24 mouse cellular contexts compared by ENCODE assay signal in genomic region chr9:58743702-58744248, GRCm38 (mm10). TPM values are rescaled to one million over a fixed set of nuclear protein-coding genes. Genes with fewer than 3 reads are reported as not detected.
DNase-seq lines count a peak whose midpoint lies in the region; ATAC-seq and TF ChIP-seq lines count a peak whose summit lies in the region.
"Had no signal": no experiment of that assay in that cellular context is flagged by ENCODE, and none has a peak within 500 bp of the region (broad histone marks: within the 10 kb centered on the region; RNA-seq: fewer than 3 reads in every experiment).

Gene Rec114 (minus strand): TSS chr9:58743964.

- H3K4me3 ChIP-seq in heart, embryonic 11.5 days (ENCODE audit: low read depth, low read length) = no peak within 1 kb of the TSS
- no peak within 1 kb of the TSS for H3K4me3 ChIP-seq in bone marrow, adult 2 months (replicated peaks; ENCODE audit: control insufficient read depth, low read depth, low read length)
- H3K4me3 ChIP-seq in liver, embryonic 13.5 days (replicated peaks) = no peak within 1 kb of the TSS
- H3K4me3 ChIP-seq: forebrain, embryonic 12.5 days; intestine, embryonic 15.5 days; kidney, embryonic 15.5 days; limb, embryonic 13.5 days; megakaryocyte, embryonic 14.5 days; midbrain, embryonic 15.5 days; neural tube, embryonic 12.5 days had no signal

- DNase-seq in heart, postnatal 10 days = no peak
- DNase-seq in liver, embryonic 13.5 days = no peak
- no peak for DNase-seq in ovary, adult 18-20 months (ENCODE audit: low spot score)
- DNase-seq: adrenal gland, adult 2 months; cerebellum, adult 11-12 months; kidney, postnatal 36 days; layer of hippocampus, postnatal 36 days; lung, embryonic 14.5 days; retina, postnatal 1 day; right cerebral cortex, postnatal 25 days; spleen, adult 18-20 months had no signal

- H3K27ac ChIP-seq in heart, embryonic 11.5 days (ENCODE audit: low read depth, low read length) = no peak within 1 kb of the TSS
- H3K27ac ChIP-seq in bone marrow, adult 2 months (ENCODE audit: control insufficient read depth, insufficient read depth, low read depth, low read length, poor library complexity) = no peak within 1 kb of the TSS
- H3K27ac ChIP-seq in liver, embryonic 13.5 days = no peak within 1 kb of the TSS
- H3K27ac ChIP-seq: forebrain, embryonic 12.5 days; intestine, embryonic 15.5 days; kidney, embryonic 15.5 days; limb, embryonic 13.5 days; midbrain, embryonic 15.5 days; neural tube, embryonic 12.5 days had no signal

- intact Hi-C loops in heart, postnatal 10 days (cut with DNase I) = no loop called here

- TF ChIP-seq CTCF in bone marrow, adult 2 months (IDR thresholded peaks at IDR 0.05; ENCODE audit: control insufficient read depth, insufficient read depth, low read length) = no peak

- H3K4me2 ChIP-seq in heart, embryonic 11.5 days = no peak within 1 kb of the TSS
- no peak within 1 kb of the TSS for H3K4me2 ChIP-seq in liver, embryonic 13.5 days
- H3K4me2 ChIP-seq: forebrain, embryonic 12.5 days; intestine, embryonic 15.5 days; kidney, embryonic 15.5 days; limb, embryonic 13.5 days; lung, embryonic 14.5 days; midbrain, embryonic 15.5 days; neural tube, embryonic 12.5 days had no signal

- H3K27me3 ChIP-seq in heart, embryonic 11.5 days (ENCODE audit: control insufficient read depth, insufficient read depth, low read length) = no peaks in the 10 kb centered on the region
- H3K27me3 ChIP-seq in liver, embryonic 13.5 days = no peaks in the 10 kb centered on the region
- H3K27me3 ChIP-seq: forebrain, embryonic 12.5 days; intestine, embryonic 15.5 days; kidney, embryonic 15.5 days; limb, embryonic 13.5 days; midbrain, embryonic 15.5 days; neural tube, embryonic 12.5 days had no signal

- H3K36me3 ChIP-seq in heart, embryonic 11.5 days (ENCODE audit: control insufficient read depth, insufficient read depth, low read length) = no peaks in the 10 kb centered on the region
- no peaks in the 10 kb centered on the region for H3K36me3 ChIP-seq in liver, embryonic 13.5 days
- H3K36me3 ChIP-seq: forebrain, embryonic 12.5 days; intestine, embryonic 15.5 days; kidney, embryonic 15.5 days; limb, embryonic 13.5 days; midbrain, embryonic 15.5 days; neural tube, embryonic 12.5 days had no signal

- 0 out of 2 replicates have a peak, but pooled peaks cover 4% of the 10 kb centered on the region for H3K4me1 ChIP-seq in heart, embryonic 11.5 days (ENCODE audit: control insufficient read depth, insufficient read depth, low read length)
- no peaks in the 10 kb centered on the region for H3K4me1 ChIP-seq in bone marrow, adult 2 months (ENCODE audit: control insufficient read depth, insufficient read depth, low read length)
- peaks cover 27% of the 10 kb centered on the region for H3K4me1 ChIP-seq in liver, embryonic 13.5 days (replicated peaks)
- H3K4me1 ChIP-seq: intestine, embryonic 15.5 days; megakaryocyte, embryonic 14.5 days had no signal

- H3K9ac ChIP-seq in heart, embryonic 11.5 days (ENCODE audit: low read depth, low read length) = no peak within 1 kb of the TSS
- H3K9ac ChIP-seq in liver, embryonic 13.5 days = no peak within 1 kb of the TSS; the same call in 1 of the 2 replicates
- H3K9ac ChIP-seq: forebrain, embryonic 12.5 days; intestine, embryonic 15.5 days; kidney, embryonic 15.5 days; limb, embryonic 13.5 days; lung, embryonic 14.5 days; midbrain, embryonic 15.5 days; neural tube, embryonic 12.5 days had no signal

- no peak for ATAC-seq in heart, embryonic 11.5 days (replicated peaks; ENCODE audit: insufficient number of reproducible peaks, low FRiP score, low TSS enrichment)
- ATAC-seq in liver, embryonic 13.5 days (ENCODE audit: low read depth) = peak; percentile 84
- peak; percentile 72 for ATAC-seq in megakaryocyte-erythroid progenitor cell, adult 5-6 weeks (replicated peaks; ENCODE audit: low FRiP score, low TSS enrichment, poor library complexity, severe bottlenecking)
- ATAC-seq in activated CD4-positive, CD25-positive, alpha-beta regulatory T cell, adult 4 months = no peak
- ATAC-seq: hindbrain, embryonic 16.5 days; intestine, embryonic 15.5 days; midbrain, embryonic 15.5 days; Patski had no signal

- WGBS in heart, embryonic 11.5 days (ENCODE audit: insufficient replicate concordance) = 94% methylated on average over 3 of the region's 3 CpGs
- 86% methylated on average over 3 of the region's 3 CpGs for WGBS in bone marrow, adult 2 months
- WGBS in liver, embryonic 13.5 days (ENCODE audit: insufficient replicate concordance) = 72% methylated on average over 3 of the region's 3 CpGs

- no peaks in the 10 kb centered on the region for H3K9me3 ChIP-seq in heart, embryonic 11.5 days (replicated peaks; ENCODE audit: control insufficient read depth, low read length)
- no peaks in the 10 kb centered on the region for H3K9me3 ChIP-seq in liver, embryonic 13.5 days (replicated peaks)
- H3K9me3 ChIP-seq: forebrain, embryonic 12.5 days; intestine, embryonic 15.5 days; kidney, embryonic 15.5 days; limb, embryonic 13.5 days; megakaryocyte, embryonic 14.5 days; midbrain, embryonic 15.5 days; neural tube, embryonic 12.5 days had no signal

- TF ChIP-seq POLR2A in bone marrow, adult 2 months (IDR thresholded peaks at IDR 0.05; ENCODE audit: borderline replicate concordance, control insufficient read depth, low read depth, low read length) = no peak

RNA-seq across cellular contexts. Expression of gene Rec114, which starts in this region (rescaled TPM):
- 15.5 and 15.6 TPM in 2 replicates for polyA plus RNA-seq in heart, embryonic 11.5 days (2014; fragmentation: Nextera tagmentation; extraction: Ambion mirVana)
- total RNA-seq in heart, postnatal 10 days (2021) = 1 to 10 TPM; 1.3 to 4.2 TPM
- polyA plus RNA-seq in bone marrow, adult 2 months (2011; ENCODE audit: insufficient read depth, insufficient read length, low replicate concordance, missing spikeins) = 62.5 and 68.2 TPM in 2 replicates
- polyA plus RNA-seq in liver, embryonic 13.5 days (2015; fragmentation: Nextera tagmentation; extraction: Ambion mirVana) = 23.6 and 30.4 TPM in 2 replicates
- 15.3 and 34.7 TPM in 2 replicates for total RNA-seq in megakaryocyte-erythroid progenitor cell, adult 5-6 weeks (2014; fragmentation: Nextera tagmentation)
- 36.9 and 51.4 TPM in 2 replicates for total RNA-seq in megakaryocyte-erythroid progenitor cell, adult 5-6 weeks (2017)
- not detected for polyA plus RNA-seq in activated CD4-positive, CD25-positive, alpha-beta regulatory T cell, adult 4 months (2017; shearing (Covaris generic))
- total RNA-seq: layer of hippocampus, postnatal 36 days had no signal

Comparison
In these comparisons a context has a peak if more than half of its experiments do, and no peak if none do; other contexts are left out.
1. ATAC-seq: peak in liver, embryonic 13.5 days (single experiment) and megakaryocyte-erythroid progenitor cell, adult 5-6 weeks (single experiment); none in heart, embryonic 11.5 days (single experiment) and activated CD4-positive, CD25-positive, alpha-beta regulatory T cell, adult 4 months (single experiment).